Mouse (Mus musculus) kidney, postnatal 0 days (tissue): ENCODE measurements at regions not wholly inside any gene's neighbourhood (a gene's known extent, or its start where the extent isn't known, plus 50 kb on each side); places are given as distances from the start of the nearest gene placed in this dataset.
A peak's percentile ranks its signal among the peaks of the same experiment; 100 is the strongest.

ENCODE experiments used
- ATAC-seq: fragments of 200-750 bp; cut with Nextera tagmentation; replicated peaks from 2 replicates; pipeline ENCODE4 v1.8.0; 2017; ENCODE audit warnings: low read depth, moderate number of reproducible peaks, moderate TSS enrichment, moderate library complexity; ENCODE audit not compliant: low FRiP score
- DNase-seq: peaks from one replicate; pipeline ENCODE4 v3.0.0-alpha.2; 2016; ENCODE audit warnings: low spot score
- H3K27ac ChIP-seq: fragments of 300-500 bp; sonication (generic); 2 replicates; pipeline ENCODE4 v1.5.1; 2014; ENCODE audit warnings: mild to moderate bottlenecking
- H3K27me3 ChIP-seq: fragments of 300-500 bp; sonication (generic); 2 replicates; pipeline ENCODE4 v1.6.1; 2014; ENCODE audit warnings: low read length, mixed read lengths; ENCODE audit not compliant: insufficient read depth
- H3K36me3 ChIP-seq: fragments of 300-500 bp; sonication (generic); 2 replicates; pipeline ENCODE4 v1.6.1; 2014; ENCODE audit warnings: low read length, mixed read lengths; ENCODE audit not compliant: insufficient read depth
- H3K4me1 ChIP-seq: fragments of 300-500 bp; sonication (generic); replicated peaks from 2 replicates; pipeline ENCODE4 v1.6.1; 2014; ENCODE audit warnings: antibody characterized with exemption, low read length, mixed read lengths; ENCODE audit not compliant: insufficient read depth
- H3K4me2 ChIP-seq: fragments of 300-500 bp; sonication (generic); 2 replicates; pipeline ENCODE4 v1.6.1; 2014; ENCODE audit warnings: mild to moderate bottlenecking, low read length, moderate library complexity, mixed read lengths
- H3K4me3 ChIP-seq: fragments of 300-500 bp; sonication (generic); replicated peaks from 2 replicates; pipeline ENCODE4 v1.5.1; 2014; ENCODE audit warnings: low read depth, low read length
- H3K9ac ChIP-seq: fragments of 300-500 bp; sonication (generic); 2 replicates; pipeline ENCODE4 v1.6.1; 2014; ENCODE audit warnings: low read depth, low read length
- H3K9me3 ChIP-seq: fragments of 300-500 bp; sonication (generic); replicated peaks from 2 replicates; pipeline ENCODE4 v1.6.1; 2016; ENCODE audit warnings: low read length, inconsistent platforms, mixed read lengths
- CTCF ChIP-seq: IDR thresholded peaks from 2 replicates; pipeline ENCODE4 v1.5.1; 2016; ENCODE audit warnings: antibody characterized with exemption, low read depth, mild to moderate bottlenecking, moderate library complexity
- WGBS: fragments of 180-500 bp; shearing (Covaris S2); extraction: QIAGEN DNeasy Blood & Tissue Kit; methylation state at CpG from one replicate; pipeline ENCODE4 v1.1.7; 2014; 5-methylcytosine and 5-hydroxymethylcytosine counted together

GRCm38 (mm10) chr1:63897556-63897955 is 128.5 kb upstream of the 4933402D24Rik start:
- no peak overlapping the region for H3K27ac ChIP-seq
- no peak for TF ChIP-seq CTCF
- H3K36me3 ChIP-seq, result no peaks in the 10 kb centered on the region
- no peak overlapping the region for H3K4me2 ChIP-seq
- no peaks in the 10 kb centered on the region for H3K9me3 ChIP-seq
- no peaks in the 10 kb centered on the region; the same call in 1 of the 2 replicates for H3K4me1 ChIP-seq
- H3K4me3 ChIP-seq, result no peak overlapping the region
- no peaks in the 10 kb centered on the region for H3K27me3 ChIP-seq
- 74% methylated on average over 2 of the region's 2 CpGs for WGBS
- H3K9ac ChIP-seq, result no peak overlapping the region
- DNase-seq (no peak), ATAC-seq (no peak)

GRCm38 (mm10) chr1:63879570-63879969 is 110.5 kb upstream of the 4933402D24Rik start:
- 84% methylated on average over 3 of the region's 3 CpGs for WGBS

GRCm38 (mm10) chr1:63876589-63877251 is 107.7 kb upstream of the 4933402D24Rik start:
- TF ChIP-seq CTCF, result no peak
- Histone ChIP-seq H3K4me1 (no peaks in the 10 kb centered on the region), H3K9ac (no peak overlapping the region), H3K4me2 (no peak overlapping the region), H3K27me3 (no peaks in the 10 kb centered on the region), H3K36me3 (no peaks in the 10 kb centered on the region), H3K27ac (no peak overlapping the region), H3K4me3 (no peak overlapping the region), H3K9me3 (no peaks in the 10 kb centered on the region)
- no peak for DNase-seq
- WGBS, result 57% methylated on average over 5 of the region's 5 CpGs
- no peak for ATAC-seq

More at GRCm38 (mm10) chr1:63879570-63879969, 110.5 kb upstream of the 4933402D24Rik start:
- ATAC-seq (no peak), DNase-seq (no peak)
- Histone ChIP-seq H3K9me3 (no peaks in the 10 kb centered on the region), H3K4me2 (no peak overlapping the region), H3K4me1 (no peaks in the 10 kb centered on the region), H3K9ac (no peak overlapping the region), H3K27me3 (no peaks in the 10 kb centered on the region), H3K4me3 (no peak overlapping the region), H3K36me3 (no peaks in the 10 kb centered on the region), H3K27ac (no peak overlapping the region)
- no peak for TF ChIP-seq CTCF

GRCm38 (mm10) chr1:63875297-63875962 is 106.4 kb upstream of the 4933402D24Rik start:
- H3K9ac ChIP-seq, result no peak overlapping the region
- H3K4me2 ChIP-seq, result no peak overlapping the region
- H3K4me3 ChIP-seq, result no peak overlapping the region
- ATAC-seq (no peak), DNase-seq (no peak)
- no peaks in the 10 kb centered on the region for H3K9me3 ChIP-seq
- H3K36me3 ChIP-seq, result no peaks in the 10 kb centered on the region
- no peak overlapping the region for H3K27ac ChIP-seq
- no peaks in the 10 kb centered on the region for H3K27me3 ChIP-seq
- 71% methylated on average over 3 of the region's 3 CpGs for WGBS
- no peak for TF ChIP-seq CTCF
- H3K4me1 ChIP-seq, result no peaks in the 10 kb centered on the region

GRCm38 (mm10) chr1:63871831-63872230 is 102.8 kb upstream of the 4933402D24Rik start:
- peak; percentile 64 for DNase-seq
- H3K27me3 ChIP-seq, result no peaks in the 10 kb centered on the region
- no peak overlapping the region for H3K4me3 ChIP-seq
- no peak for TF ChIP-seq CTCF
- ATAC-seq, result no peak
- H3K4me1 ChIP-seq, result no peaks in the 10 kb centered on the region
- no peaks in the 10 kb centered on the region for H3K36me3 ChIP-seq
- H3K9ac ChIP-seq, result no peak overlapping the region
- 61% methylated on average over 6 of the region's 6 CpGs for whole genome bisulfite sequencing
- H3K27ac ChIP-seq, result no peak overlapping the region
- H3K4me2 ChIP-seq, result no peak overlapping the region
- no peaks in the 10 kb centered on the region for H3K9me3 ChIP-seq

GRCm38 (mm10) chr1:63869342-63869741 is 100.3 kb upstream of the 4933402D24Rik start:
- Histone ChIP-seq H3K9ac (no peak overlapping the region), H3K4me3 (no peak overlapping the region), H3K27ac (no peak overlapping the region), H3K36me3 (no peaks in the 10 kb centered on the region), H3K4me2 (no peak overlapping the region), H3K4me1 (no peaks in the 10 kb centered on the region), H3K27me3 (no peaks in the 10 kb centered on the region), H3K9me3 (no peaks in the 10 kb centered on the region)
- TF ChIP-seq CTCF, result no peak
- 86% methylated on average over 2 of the region's 2 CpGs for WGBS
- no peak for DNase-seq
- ATAC-seq, result no peak
